Mouse (Mus musculus) liver (tissue): ENCODE results near the gene Adpgk.

ENCODE experiments used
- DNase-seq: peaks from one replicate; pipeline ENCODE4 v3.0.0-alpha.2; 2020; ENCODE audit warnings: mixed read lengths

Gene Adpgk

GRCm38 (mm10) chr9:59290957-59291687 is at the start of gene Adpgk:
Gene Adpgk (plus strand): TSS chr9:59291558.
- peak; percentile 99 for DNase-seq

- no peak for DNase-seq
Observed at GRCm38 (mm10) chr9:59245181-59245580, 46.2 kb upstream of the Adpgk start.

GRCm38 (mm10) chr9:59246456-59247029 is 44.8 kb upstream of the Adpgk start:
- no peak for DNase-seq

- DNase-seq = no peak
Observed at GRCm38 (mm10) chr9:59249359-59249758, 42.0 kb upstream of the Adpgk start.

GRCm38 (mm10) chr9:59250272-59250671 is 41.1 kb upstream of the Adpgk start:
- no peak for DNase-seq

GRCm38 (mm10) chr9:59254716-59255421 is 36.5 kb upstream of the Adpgk start:
- DNase-seq = no peak

- DNase-seq = no peak
Observed at GRCm38 (mm10) chr9:59259806-59260454, 31.4 kb upstream of the Adpgk start.

- DNase-seq = peak; percentile 50
Observed at GRCm38 (mm10) chr9:59266332-59266731, 25.0 kb upstream of the Adpgk start.

GRCm38 (mm10) chr9:59269728-59270127 is 21.6 kb upstream of the Adpgk start:
- DNase-seq = peak; percentile 53

GRCm38 (mm10) chr9:59271081-59271480 is 20.3 kb upstream of the Adpgk start:
- no peak for DNase-seq

GRCm38 (mm10) chr9:59271711-59272110 is 19.6 kb upstream of the Adpgk start:
- DNase-seq = peak; percentile 73

GRCm38 (mm10) chr9:59273199-59273598 is 18.2 kb upstream of the Adpgk start:
- no peak for DNase-seq

GRCm38 (mm10) chr9:59274846-59275455 is 16.4 kb upstream of the Adpgk start:
- DNase-seq = no peak

- no peak for DNase-seq
Observed at GRCm38 (mm10) chr9:59278199-59278598, 13.2 kb upstream of the Adpgk start.

- no peak for DNase-seq
Observed at GRCm38 (mm10) chr9:59278694-59279093, 12.7 kb upstream of the Adpgk start.

- no peak for DNase-seq
Observed at GRCm38 (mm10) chr9:59280888-59281287, 10.5 kb upstream of the Adpgk start.

- DNase-seq = peak; percentile 80
Observed at GRCm38 (mm10) chr9:59281871-59282682, 9.3 kb upstream of the Adpgk start.

- DNase-seq = no peak
Observed at GRCm38 (mm10) chr9:59282683-59282986, 8.7 kb upstream of the Adpgk start.

- peak; percentile 51 for DNase-seq
Observed at GRCm38 (mm10) chr9:59285614-59286013, 5.7 kb upstream of the Adpgk start.

- no peak for DNase-seq
Observed at GRCm38 (mm10) chr9:59288058-59288457, 3.3 kb upstream of the Adpgk start.

- peak; percentile 33 for DNase-seq
Observed at GRCm38 (mm10) chr9:59288685-59289410, 2.5 kb upstream of the Adpgk start.
